In genomic region chr3:129220681-129221379, GRCm38 (mm10) we compare ENCODE assay signal across 10 mouse cellular contexts. TPM values are rescaled to one million over a fixed set of nuclear protein-coding genes. Genes with fewer than 3 reads are reported as not detected.
DNase-seq lines count a peak whose midpoint lies in the region; ATAC-seq and TF ChIP-seq lines count a peak whose summit lies in the region.
"Had no signal": no experiment of that assay in that cellular context is flagged by ENCODE, and none has a peak within 500 bp of the region (broad histone marks: within the 10 kb centered on the region; RNA-seq: fewer than 3 reads in every experiment).

No protein-coding gene starts in this region.

- no peaks in the 10 kb centered on the region for H3K36me3 ChIP-seq in heart, postnatal 0 days (replicated peaks; ENCODE audit: control insufficient read depth, insufficient read depth, low read length)
- H3K36me3 ChIP-seq in embryonic facial prominence, embryonic 11.5 days (replicated peaks; ENCODE audit: control insufficient read depth, insufficient read depth, low read depth, low read length): no peaks in the 10 kb centered on the region
- H3K36me3 ChIP-seq in kidney, embryonic 15.5 days: no peaks in the 10 kb centered on the region

- no peak for ATAC-seq in heart, postnatal 0 days (ENCODE audit: insufficient read depth, low read depth)
- ATAC-seq in embryonic facial prominence, embryonic 11.5 days (replicated peaks; ENCODE audit: insufficient number of reproducible peaks, low FRiP score, low TSS enrichment, low read depth): no peak
- ATAC-seq in kidney, embryonic 15.5 days (replicated peaks; ENCODE audit: low FRiP score): peak; percentile 23

- H3K4me2 ChIP-seq in heart, postnatal 0 days (ENCODE audit: low read depth, low read length): peak overlapping the region; percentile 30; the same call in 1 of the 2 replicates
- H3K4me2 ChIP-seq in embryonic facial prominence, embryonic 11.5 days (ENCODE audit: low read depth, low read length): no peak overlapping the region; the same call in 1 of the 2 replicates
- peak overlapping the region; percentile 14 for H3K4me2 ChIP-seq in kidney, embryonic 15.5 days

- WGBS in heart, postnatal 0 days: 18% methylated on average over 24 of the region's 24 CpGs
- WGBS in embryonic facial prominence, embryonic 11.5 days: under 1% methylated on average over 24 of the region's 24 CpGs
- WGBS in kidney, embryonic 15.5 days: 2% methylated on average over 24 of the region's 24 CpGs

- H3K9ac ChIP-seq in heart, postnatal 0 days (replicated peaks; ENCODE audit: low read depth, low read length): no peak overlapping the region
- H3K9ac ChIP-seq in embryonic facial prominence, embryonic 11.5 days (replicated peaks; ENCODE audit: low read length): no peak overlapping the region
- no peak overlapping the region for H3K9ac ChIP-seq in kidney, embryonic 15.5 days

- no peak for DNase-seq in heart, postnatal 0 days (ENCODE audit: low spot score)
- DNase-seq in heart, postnatal 36 days: no peak
- peak; percentile 38 for DNase-seq in embryonic facial prominence, embryonic 11.5 days (ENCODE audit: low spot score)
- peak; percentile 33 for DNase-seq in retina, postnatal 1 day
- DNase-seq in ovary, adult 18-20 months (ENCODE audit: low spot score): no peak
- DNase-seq in B cell, adult 2 months: no peak
- DNase-seq in ovary, postnatal 10 days (ENCODE audit: low spot score): no peak
- DNase-seq: cerebellum, adult 8-10 months had no signal

- intact Hi-C loops in heart, postnatal 36 days (cut with DNase I): no loop called here

- no peaks in the 10 kb centered on the region for H3K9me3 ChIP-seq in heart, postnatal 0 days (replicated peaks; ENCODE audit: control insufficient read depth, low read length)
- H3K9me3 ChIP-seq in embryonic facial prominence, embryonic 11.5 days (replicated peaks; ENCODE audit: control insufficient read depth, low read length): no peaks in the 10 kb centered on the region
- no peaks in the 10 kb centered on the region for H3K9me3 ChIP-seq in kidney, embryonic 15.5 days (replicated peaks)

- no peak for TF ChIP-seq CTCF in heart, postnatal 0 days (IDR thresholded peaks at IDR 0.05; ENCODE audit: low read depth)

- H3K27ac ChIP-seq in heart, postnatal 0 days (ENCODE audit: low read depth): no peak overlapping the region
- H3K27ac ChIP-seq in embryonic facial prominence, embryonic 11.5 days (replicated peaks; ENCODE audit: low read depth, low read length): no peak overlapping the region
- peak overlapping the region; percentile 57; the same call in 1 of the 2 replicates for H3K27ac ChIP-seq in kidney, embryonic 15.5 days

- H3K27me3 ChIP-seq in heart, postnatal 0 days (ENCODE audit: control insufficient read depth, insufficient read depth, low read length): peaks cover 92% of the 10 kb centered on the region
- peaks cover 39% of the 10 kb centered on the region for H3K27me3 ChIP-seq in embryonic facial prominence, embryonic 11.5 days (ENCODE audit: control insufficient read depth, insufficient read depth, low read length)
- peaks cover 96% of the 10 kb centered on the region for H3K27me3 ChIP-seq in kidney, embryonic 15.5 days

- TF ChIP-seq EP300 in heart, postnatal 0 days (IDR thresholded peaks at IDR 0.05; ENCODE audit: low read depth): no peak

- peak overlapping the region; percentile 10; the same call in 1 of the 2 replicates for H3K4me3 ChIP-seq in heart, postnatal 0 days (ENCODE audit: low read depth, low read length)
- H3K4me3 ChIP-seq in embryonic facial prominence, embryonic 11.5 days (ENCODE audit: low read depth, low read length): no peak overlapping the region
- H3K4me3 ChIP-seq in kidney, embryonic 15.5 days (replicated peaks): peak overlapping the region; percentile 2; the same call in 1 of the 2 replicates

- H3K4me1 ChIP-seq in heart, postnatal 0 days (ENCODE audit: control insufficient read depth, insufficient read depth): no peaks in the 10 kb centered on the region
- H3K4me1 ChIP-seq in embryonic facial prominence, embryonic 11.5 days (ENCODE audit: control insufficient read depth, insufficient read depth, low read length): peaks cover under 1% of the 10 kb centered on the region; the same call in 1 of the 2 replicates
- peaks cover 37% of the 10 kb centered on the region for H3K4me1 ChIP-seq in kidney, embryonic 15.5 days

RNA-seq across cellular contexts. Expression of gene Pitx2, which starts 21.2 kb away (rescaled TPM):
- 3.9 and 4.1 TPM in 2 replicates for total RNA-seq in heart, postnatal 0 days (2014; rRNA removed; ENCODE audit: low replicate concordance)
- 11.7 and 13.0 TPM in 2 replicates for polyA plus RNA-seq in heart, postnatal 0 days (2015; fragmentation: Nextera tagmentation; extraction: Ambion mirVana)
- total RNA-seq in heart, postnatal 36 days (2021): 1 to 10 TPM in 1 of 2 experiments, under 1 TPM in 1; 0.43 to 1.1 TPM
- 35.6 and 41.4 TPM in 2 replicates for polyA plus RNA-seq in embryonic facial prominence, embryonic 11.5 days (2014; fragmentation: Nextera tagmentation; extraction: Ambion mirVana)
- 6.2 and 9.8 TPM in 2 replicates for polyA plus RNA-seq in kidney, embryonic 15.5 days (2015; fragmentation: Nextera tagmentation; extraction: Ambion mirVana)
- total RNA-seq: layer of hippocampus, adult 8-10 months had no signal

Comparison
In these comparisons a context has a peak if more than half of its experiments do, and no peak if none do; other contexts are left out.
1. DNase-seq: peak in embryonic facial prominence, embryonic 11.5 days (single experiment) and retina, postnatal 1 day (single experiment); none in heart, postnatal 0 days (single experiment), heart, postnatal 36 days (0 of 2), ovary, adult 18-20 months (single experiment), B cell, adult 2 months (0 of 2) and ovary, postnatal 10 days (single experiment).